Mouse (Mus musculus) lung, embryonic 14.5 days (tissue): ENCODE results near the gene Drp2. TPM values are rescaled to one million over a fixed set of nuclear protein-coding genes. Genes with fewer than 3 reads are reported as not detected.

Source experiments
- ATAC-seq: fragments of 200-750 bp; cut with Nextera tagmentation; 2 replicates; pipeline ENCODE4 v1.8.0; 2017; ENCODE audit warnings: mild to moderate bottlenecking, moderate TSS enrichment, moderate library complexity; ENCODE audit not compliant: insufficient read depth
- DNase-seq: peaks from one replicate; pipeline ENCODE4 v3.0.0-alpha.2; 2015
- H3K27ac ChIP-seq: fragments of 300-500 bp; sonication (generic); 2 replicates; pipeline ENCODE4 v1.5.1; 2014; ENCODE audit warnings: low read depth, mild to moderate bottlenecking, moderate library complexity
- H3K27me3 ChIP-seq: fragments of 300-500 bp; sonication (generic); 2 replicates; pipeline ENCODE4 v1.6.1; 2014; ENCODE audit warnings: low read length, control low read depth; ENCODE audit not compliant: insufficient read depth
- H3K36me3 ChIP-seq: fragments of 300-500 bp; sonication (generic); 2 replicates; pipeline ENCODE4 v1.6.1; 2014; ENCODE audit warnings: control low read depth; ENCODE audit not compliant: insufficient read depth
- H3K4me1 ChIP-seq: fragments of 300-500 bp; sonication (generic); 2 replicates; pipeline ENCODE4 v1.6.1; 2014; ENCODE audit warnings: antibody characterized with exemption, control low read depth; ENCODE audit not compliant: insufficient read depth
- H3K4me2 ChIP-seq: fragments of 300-500 bp; sonication (generic); 2 replicates; pipeline ENCODE4 v1.6.1; 2014; ENCODE audit warnings: mild to moderate bottlenecking
- H3K4me3 ChIP-seq: fragments of 300-500 bp; sonication (generic); 2 replicates; pipeline ENCODE4 v1.5.1; 2014; ENCODE audit warnings: low read depth, low read length
- H3K9ac ChIP-seq: fragments of 300-500 bp; sonication (generic); 2 replicates; pipeline ENCODE4 v1.6.1; 2014
- H3K9me3 ChIP-seq: fragments of 300-500 bp; sonication (generic); 2 replicates; pipeline ENCODE4 v1.6.1; 2016; ENCODE audit warnings: low read depth, low read length, control low read depth
- CTCF ChIP-seq: IDR thresholded peaks from 2 replicates; pipeline ENCODE4 v1.5.1; 2016; ENCODE audit warnings: antibody characterized with exemption, low read depth
- WGBS: fragments of 180-500 bp; shearing (Covaris S2); extraction: QIAGEN DNeasy Blood & Tissue Kit; methylation state at CpG from one replicate; pipeline ENCODE4 v1.1.7; 2014; 5-methylcytosine and 5-hydroxymethylcytosine counted together
- polyA plus RNA-seq: library from polyadenylated mRNA; unstranded; fragments of >200 nt; fragmentation: Nextera tagmentation; extraction: Ambion mirVana; gene quantifications from 2 replicates; pipeline ENCODE4 v1.2.1, GENCODE M21; 2014

Drp2 gene
- 0.99 and 2.3 TPM in 2 replicates for polyA plus RNA-seq

DNA sequence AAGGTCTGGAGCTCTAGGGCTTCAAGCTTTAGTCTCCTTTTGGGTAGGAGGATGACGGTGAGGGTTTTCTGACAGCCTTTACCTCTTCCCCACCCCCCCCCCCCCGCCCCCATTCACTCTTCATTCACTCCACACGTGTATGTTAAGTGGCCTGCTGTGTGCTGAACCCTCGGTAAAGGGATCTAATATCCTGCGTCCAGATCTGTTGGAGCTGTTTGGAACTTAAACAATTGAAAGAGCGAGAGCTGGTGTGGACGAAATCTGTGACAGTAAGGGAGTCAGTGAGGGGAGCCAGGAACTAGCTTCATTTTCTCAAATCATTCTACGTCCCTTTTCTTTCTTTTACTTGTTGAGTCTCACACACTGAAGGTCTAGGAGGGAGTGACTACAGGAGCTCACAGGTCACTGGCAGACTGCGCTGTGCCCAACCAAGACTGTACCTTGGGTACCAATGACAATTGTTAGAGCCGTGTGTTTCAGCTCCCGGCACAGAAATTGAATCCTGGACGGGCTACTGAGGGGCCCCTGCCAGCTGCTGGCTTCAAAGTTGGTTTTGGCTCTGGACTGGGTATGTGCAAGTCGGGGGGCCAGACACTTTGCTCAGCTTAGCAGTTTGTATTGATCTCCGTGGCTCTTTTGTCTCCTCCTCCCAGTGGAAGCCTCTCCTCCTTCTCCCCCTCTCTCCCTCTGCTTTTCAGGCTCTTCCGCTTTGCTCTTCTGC lies at the start of gene Drp2:
Gene Drp2 (plus strand): TSS at position 689 of the 721 bp plus-strand sequence.
- no peak within 1 kb of the TSS for H3K27ac ChIP-seq
- peak within 1 kb of the TSS; percentile 59 for H3K4me2 ChIP-seq
- H3K4me3 ChIP-seq, result peak within 1 kb of the TSS; percentile 30
- H3K4me1 ChIP-seq, result no peaks in the 10 kb centered on the region
- H3K27me3 ChIP-seq, result no peaks in the 10 kb centered on the region
- H3K36me3 ChIP-seq, result no peaks in the 10 kb centered on the region
- H3K9me3 ChIP-seq, result no peaks in the 10 kb centered on the region
- no peak for TF ChIP-seq CTCF
- DNase-seq (peak; percentile 31), ATAC-seq (peak; percentile 80)
- WGBS, result 25% methylated on average over 14 of the region's 15 CpGs
- H3K9ac ChIP-seq, result no peak within 1 kb of the TSS; the same call in 1 of the 2 replicates

DNA sequence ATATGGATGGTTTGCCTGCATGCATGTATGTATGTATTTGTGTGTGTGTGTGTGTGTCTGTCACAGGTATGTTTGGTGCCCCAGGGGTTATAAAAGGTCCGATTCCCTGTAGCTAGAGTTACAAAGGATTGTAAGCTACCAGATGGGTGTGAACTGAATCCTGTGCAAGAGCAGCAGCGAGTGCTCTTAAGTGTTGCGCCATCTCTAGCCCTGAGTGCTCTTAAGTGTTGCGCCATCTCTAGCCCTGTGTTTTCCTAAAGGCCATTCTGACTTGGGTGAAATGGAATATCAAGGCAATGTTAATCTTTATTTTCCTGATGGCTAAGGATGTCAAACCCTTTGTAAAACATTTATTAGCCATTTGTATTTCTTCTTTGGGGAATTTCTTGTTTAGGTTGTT lies 45.0 kb upstream of the Drp2 start:
- ATAC-seq, result peak; percentile 38; the same call in 1 of the 2 replicates
- H3K4me3 ChIP-seq, result no peak overlapping the region
- peak; percentile 56 for DNase-seq

DNA sequence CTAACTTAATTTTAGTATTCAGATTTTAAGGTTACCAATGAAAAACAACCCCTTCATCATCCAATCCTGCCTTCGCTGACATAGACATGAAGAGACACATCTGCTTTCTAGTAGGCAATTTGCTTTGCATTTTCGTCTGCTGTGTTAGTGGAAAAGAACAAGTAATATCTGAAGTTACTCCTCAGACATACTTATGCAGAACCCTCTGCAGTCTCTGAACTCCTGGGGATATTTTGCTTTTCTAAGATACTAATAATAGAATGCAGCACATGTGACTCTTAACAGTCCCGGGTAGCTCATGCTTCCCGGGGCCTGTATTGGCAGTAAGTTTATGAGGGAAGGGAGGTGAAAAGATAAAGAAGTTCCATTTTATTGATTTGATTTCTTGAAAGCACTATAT lies 42.2 kb upstream of the Drp2 start:
- Histone ChIP-seq H3K27ac (no peak overlapping the region), H3K4me3 (no peak overlapping the region), H3K36me3 (peaks cover 6% of the 10 kb centered on the region; the same call in 1 of the 2 replicates), H3K9me3 (no peaks in the 10 kb centered on the region), H3K9ac (no peak overlapping the region), H3K27me3 (no peaks in the 10 kb centered on the region), H3K4me1 (no peaks in the 10 kb centered on the region), H3K4me2 (no peak overlapping the region)
- DNase-seq (no peak), ATAC-seq (no peak)
- 92% methylated on average over 4 of the region's 4 CpGs for WGBS
- no peak for TF ChIP-seq CTCF

More for the DNA sequence above, 45.0 kb upstream of the Drp2 start:
- Histone ChIP-seq H3K27me3 (no peaks in the 10 kb centered on the region), H3K4me2 (no peak overlapping the region), H3K9ac (no peak overlapping the region), H3K9me3 (no peaks in the 10 kb centered on the region), H3K36me3 (peaks cover 6% of the 10 kb centered on the region; the same call in 1 of the 2 replicates), H3K4me1 (no peaks in the 10 kb centered on the region), H3K27ac (no peak overlapping the region)
- WGBS, result 66% methylated on average over 4 of the region's 4 CpGs
- no peak for TF ChIP-seq CTCF

DNA sequence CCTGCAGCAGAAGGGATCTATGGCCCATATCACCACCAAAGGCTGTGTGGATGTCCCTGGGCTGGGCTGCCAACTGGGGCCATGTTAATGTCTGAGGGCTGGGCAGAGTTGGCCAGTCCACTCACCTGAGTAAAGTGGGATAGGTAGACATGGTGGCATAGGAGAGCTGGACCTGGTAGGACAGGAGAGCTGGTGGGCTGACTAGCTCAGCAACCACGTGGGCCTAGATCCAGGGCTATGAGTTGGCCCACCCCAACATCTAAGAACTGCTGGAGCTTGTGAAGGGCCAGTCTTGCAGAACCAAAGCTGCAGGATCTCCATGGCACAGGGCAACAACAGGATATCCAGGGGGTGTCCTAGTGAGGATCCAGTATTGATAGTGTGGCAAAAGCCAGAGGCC lies 38.9 kb upstream of the Drp2 start:
- no peaks in the 10 kb centered on the region for H3K4me1 ChIP-seq
- H3K36me3 ChIP-seq, result peaks cover 6% of the 10 kb centered on the region; the same call in 1 of the 2 replicates
- H3K4me3 ChIP-seq, result no peak overlapping the region
- no peak overlapping the region for H3K27ac ChIP-seq
- H3K9me3 ChIP-seq, result no peaks in the 10 kb centered on the region
- TF ChIP-seq CTCF, result no peak
- H3K4me2 ChIP-seq, result no peak overlapping the region
- ATAC-seq (no peak), DNase-seq (no peak)
- H3K27me3 ChIP-seq, result no peaks in the 10 kb centered on the region
- no peak overlapping the region for H3K9ac ChIP-seq
- WGBS, result 71% methylated on average over 1 of the region's 1 CpGs

DNA sequence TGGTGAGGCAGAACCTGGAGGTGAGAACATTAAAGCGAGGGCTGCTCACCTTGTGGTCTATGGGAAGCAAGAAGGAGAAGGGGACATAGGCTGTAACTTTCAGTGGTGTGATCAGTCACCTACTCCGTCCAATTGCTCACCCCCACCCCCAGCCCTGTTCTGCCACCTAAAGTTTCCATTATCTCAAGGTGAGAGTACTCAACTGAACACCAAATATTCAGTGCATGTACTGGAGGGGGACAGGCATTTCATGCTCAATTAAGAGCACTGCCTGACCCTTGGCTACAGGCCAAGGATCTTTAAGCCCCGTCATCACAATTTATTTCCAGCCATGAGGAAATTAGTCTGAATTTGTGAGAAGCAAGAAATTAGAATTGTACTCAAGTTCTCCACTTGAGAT lies 37.8 kb upstream of the Drp2 start:
- peak; percentile 11 for DNase-seq
- Histone ChIP-seq H3K4me3 (no peak overlapping the region), H3K27me3 (no peaks in the 10 kb centered on the region), H3K4me1 (no peaks in the 10 kb centered on the region), H3K27ac (no peak overlapping the region), H3K9me3 (no peaks in the 10 kb centered on the region), H3K9ac (no peak overlapping the region), H3K36me3 (peaks cover 6% of the 10 kb centered on the region; the same call in 1 of the 2 replicates), H3K4me2 (no peak overlapping the region)
- no peak for ATAC-seq
- no peak for TF ChIP-seq CTCF
- WGBS, result 64% methylated on average over 3 of the region's 3 CpGs

DNA sequence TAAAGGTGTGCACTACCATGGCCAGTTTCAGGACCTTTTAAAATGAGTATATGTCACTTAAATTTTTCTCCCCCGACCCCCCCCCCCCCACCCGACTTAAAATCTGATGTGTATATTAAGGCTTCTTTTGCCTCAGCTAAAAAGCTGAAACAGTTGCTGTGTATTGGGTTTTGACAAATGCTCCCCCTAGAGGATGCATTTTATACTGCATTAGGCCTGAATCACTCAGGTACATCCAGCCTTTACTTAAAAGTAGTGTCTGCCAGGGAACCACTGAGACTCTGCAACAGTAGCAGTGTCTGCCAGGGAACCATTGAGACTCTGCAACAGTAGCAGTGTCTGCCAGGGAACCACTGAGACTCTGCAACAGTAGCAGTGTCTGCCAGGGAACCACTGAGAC lies 33.1 kb upstream of the Drp2 start:
- H3K27me3 ChIP-seq, result no peaks in the 10 kb centered on the region
- H3K9ac ChIP-seq, result no peak overlapping the region
- 5% methylated on average over 2 of the region's 2 CpGs for WGBS
- peak; percentile 48 for TF ChIP-seq CTCF
- no peaks in the 10 kb centered on the region for H3K4me1 ChIP-seq
- no peak overlapping the region for H3K4me2 ChIP-seq
- DNase-seq (peak; percentile 46), ATAC-seq (no peak)
- H3K36me3 ChIP-seq, result no peaks in the 10 kb centered on the region
- no peak overlapping the region for H3K27ac ChIP-seq
- H3K4me3 ChIP-seq, result no peak overlapping the region
- H3K9me3 ChIP-seq, result no peaks in the 10 kb centered on the region

DNA sequence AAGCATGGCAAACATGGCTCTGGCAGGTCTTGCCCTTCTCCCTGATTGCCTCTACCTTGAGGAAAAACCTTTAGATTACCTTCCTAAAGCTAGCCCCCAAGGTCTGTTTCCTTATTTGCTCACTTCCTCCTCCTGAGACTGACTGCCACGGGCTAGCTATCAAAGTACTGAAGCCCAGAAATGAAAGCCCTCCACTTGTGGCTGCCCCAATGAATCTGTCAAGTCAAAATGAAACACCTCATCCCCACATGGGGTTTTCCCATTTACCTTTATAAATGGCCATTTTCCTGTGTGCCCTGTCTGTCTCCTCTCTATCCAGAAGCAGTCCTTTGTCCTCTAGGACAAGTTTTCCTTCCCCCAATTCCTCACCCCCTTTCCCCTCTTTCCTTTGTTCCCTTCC lies 30.2 kb upstream of the Drp2 start:
- H3K4me2 ChIP-seq, result no peak overlapping the region
- 50% methylated on average over 1 of the region's 1 CpGs for WGBS
- no peak overlapping the region for H3K4me3 ChIP-seq
- H3K9me3 ChIP-seq, result no peaks in the 10 kb centered on the region
- no peak overlapping the region for H3K27ac ChIP-seq
- TF ChIP-seq CTCF, result no peak
- H3K27me3 ChIP-seq, result no peaks in the 10 kb centered on the region
- H3K4me1 ChIP-seq, result no peaks in the 10 kb centered on the region
- H3K36me3 ChIP-seq, result no peaks in the 10 kb centered on the region
- DNase-seq, result no peak
- H3K9ac ChIP-seq, result no peak overlapping the region
- ATAC-seq, result no peak
